Mouse (Mus musculus): ENCODE results near the gene Nelfa. TPM values are rescaled to one million over a fixed set of nuclear protein-coding genes. Genes with fewer than 3 reads are reported as not detected.

The Nelfa gene
- polyA plus RNA-seq, 1 experiment from 2014 or later: 43.5 TPM

DNA sequence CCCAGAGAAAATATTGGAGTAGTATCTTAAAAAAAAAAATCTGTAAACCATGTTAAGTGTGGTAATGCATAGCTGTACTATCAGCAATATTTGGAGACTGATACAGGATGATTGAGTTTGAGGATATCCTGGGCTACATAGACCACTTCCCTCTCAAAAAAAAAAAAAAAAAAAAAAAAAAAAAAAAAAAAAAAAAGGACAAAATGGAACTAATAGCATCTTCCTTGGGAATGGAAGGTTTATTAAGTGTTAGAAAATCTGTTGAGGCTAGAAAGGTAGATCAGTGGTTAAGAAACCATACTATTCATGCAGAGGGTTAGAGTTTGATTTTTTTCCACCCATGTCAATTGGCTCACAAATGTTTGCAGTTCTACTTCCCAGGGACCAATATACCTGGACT lies 78.5 kb downstream of the Nelfa start:
- Histone ChIP-seq H3K9me3 (no peaks in the 10 kb centered on the region; the same call in 1 of the 2 replicates), H3K4me3 (no peak overlapping the region), H3K4me2 (replicated peaks) (no peak overlapping the region), H3K4me1 (no peaks in the 10 kb centered on the region), H3K36me3 (peaks cover 80% of the 10 kb centered on the region), H3K27ac (replicated peaks) (no peak overlapping the region), H3K27me3 (no peaks in the 10 kb centered on the region), H3K9ac (replicated peaks) (no peak overlapping the region)
- ATAC-seq (replicated peaks): no peak

DNA sequence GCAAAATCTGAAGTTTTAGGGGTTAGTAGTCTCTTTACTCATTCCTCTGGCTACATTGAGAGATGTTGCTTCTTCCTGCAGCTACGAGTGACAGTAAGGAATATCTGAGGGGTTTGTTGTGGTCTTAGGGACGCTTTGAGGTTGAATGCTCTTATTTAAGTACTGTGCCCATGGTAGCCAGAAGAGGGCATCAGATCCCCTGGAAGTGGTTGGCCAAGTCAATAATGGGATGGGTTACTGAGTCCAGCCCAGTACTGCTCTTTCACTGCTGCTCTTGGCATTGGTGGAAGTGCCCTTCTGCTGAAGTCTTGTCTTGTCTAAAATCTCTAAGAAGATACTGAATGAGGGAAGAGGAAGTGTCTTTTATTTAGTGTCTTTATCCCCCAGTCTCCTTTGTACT lies 82.2 kb downstream of the Nelfa start:
- Histone ChIP-seq H3K4me3 (no peak overlapping the region), H3K4me2 (replicated peaks) (no peak overlapping the region), H3K27me3 (no peaks in the 10 kb centered on the region), H3K27ac (replicated peaks) (no peak overlapping the region), H3K9me3 (no peaks in the 10 kb centered on the region), H3K36me3 (peaks cover 51% of the 10 kb centered on the region), H3K9ac (replicated peaks) (no peak overlapping the region), H3K4me1 (no peaks in the 10 kb centered on the region)
- no peak for ATAC-seq (replicated peaks)
- 75% methylated on average over 2 of the region's 2 CpGs for WGBS

DNA sequence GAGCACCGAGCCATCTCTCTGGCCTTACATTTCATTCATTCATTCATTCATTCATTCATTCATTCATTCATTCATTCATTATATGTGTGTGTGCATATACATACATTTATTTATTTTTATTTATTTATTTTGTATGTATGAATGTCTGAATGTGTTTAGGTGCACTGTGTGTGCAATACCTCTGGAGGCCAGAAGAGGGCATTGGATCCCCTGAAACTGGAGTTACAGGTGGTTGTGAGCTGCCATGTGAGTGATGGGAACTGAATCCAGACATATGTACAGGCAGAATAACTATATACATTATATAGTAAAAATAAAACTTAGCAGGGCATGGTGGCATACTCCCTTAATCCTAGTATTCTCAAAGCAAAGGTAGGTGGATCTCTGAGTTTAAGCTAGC lies 83.1 kb downstream of the Nelfa start:
- no peak overlapping the region for H3K9ac ChIP-seq (replicated peaks)
- peaks cover 45% of the 10 kb centered on the region for H3K36me3 ChIP-seq
- H3K27ac ChIP-seq (replicated peaks): no peak overlapping the region
- no peaks in the 10 kb centered on the region for H3K4me1 ChIP-seq
- no peak overlapping the region for H3K4me2 ChIP-seq (replicated peaks)
- WGBS: 97% methylated on average over 1 of the region's 1 CpGs
- no peaks in the 10 kb centered on the region for H3K9me3 ChIP-seq
- H3K27me3 ChIP-seq: no peaks in the 10 kb centered on the region
- no peak for ATAC-seq (replicated peaks)
- no peak overlapping the region for H3K4me3 ChIP-seq

DNA sequence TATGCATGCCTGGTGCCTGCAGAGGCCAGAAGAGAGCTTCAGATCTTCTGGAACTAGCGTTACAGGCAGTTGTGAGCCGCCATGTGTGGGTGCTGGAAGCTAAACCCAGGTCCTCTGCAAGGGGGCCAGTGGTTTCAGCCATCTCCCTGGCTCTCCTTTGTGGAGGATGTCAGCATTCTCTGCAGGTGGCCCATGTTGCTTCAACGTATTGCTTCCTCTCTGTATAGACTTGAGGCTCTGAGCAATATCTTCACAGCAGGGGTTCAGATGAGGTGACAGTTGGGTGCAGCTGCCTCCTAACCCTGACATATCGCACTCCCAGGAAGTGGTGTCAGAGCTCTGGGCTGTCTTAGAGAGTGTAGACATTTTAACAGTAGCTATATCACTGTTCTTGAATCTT lies 84.7 kb downstream of the Nelfa start:
- no peak for ATAC-seq (replicated peaks)
- no peak overlapping the region for H3K9ac ChIP-seq (replicated peaks)
- H3K4me2 ChIP-seq (replicated peaks): no peak overlapping the region
- no peak overlapping the region for H3K4me3 ChIP-seq
- H3K27ac ChIP-seq (replicated peaks): no peak overlapping the region
- H3K27me3 ChIP-seq: no peaks in the 10 kb centered on the region
- peaks cover 35% of the 10 kb centered on the region for H3K36me3 ChIP-seq
- 93% methylated on average over 4 of the region's 4 CpGs for WGBS
- H3K9me3 ChIP-seq: no peaks in the 10 kb centered on the region
- no peaks in the 10 kb centered on the region for H3K4me1 ChIP-seq

Small RNA genes within 50 kb of the gene (microRNA-seq; reads per million reads assigned to microRNA genes)
- 0.66 reads per million for gene Mir7024

Other genes with a start within 250 kb of the Nelfa start
- gene Fgfr3, start 214.7 kb downstream of the Nelfa start, polyA plus RNA-seq (2015; fragmentation: Nextera tagmentation; extraction: Ambion mirVana): 32.9 and 44.3 TPM in 2 replicates
- gene Letm1, start 153.6 kb downstream of the Nelfa start, polyA plus RNA-seq (2015; fragmentation: Nextera tagmentation; extraction: Ambion mirVana): 69.5 and 72.3 TPM in 2 replicates
- 90.4 and 92.3 TPM in 2 replicates for gene Nsd2, start 115.7 kb downstream of the Nelfa start, polyA plus RNA-seq (2015; fragmentation: Nextera tagmentation; extraction: Ambion mirVana)
- gene Gm1673, start 47.0 kb upstream of the Nelfa start, polyA plus RNA-seq (2015; fragmentation: Nextera tagmentation; extraction: Ambion mirVana): 544 and 580 TPM in 2 replicates
- gene Nat8l, start 59.6 kb upstream of the Nelfa start, polyA plus RNA-seq (2015; fragmentation: Nextera tagmentation; extraction: Ambion mirVana): 4.0 and 4.8 TPM in 2 replicates
- 0.19 and 0.34 TPM in 2 replicates for gene Poln, start 233.0 kb upstream of the Nelfa start, polyA plus RNA-seq (2015; fragmentation: Nextera tagmentation; extraction: Ambion mirVana)
- gene Haus3, start 233.1 kb upstream of the Nelfa start, polyA plus RNA-seq (2015; fragmentation: Nextera tagmentation; extraction: Ambion mirVana): 19.1 and 20.9 TPM in 2 replicates